Mouse (Mus musculus) forebrain, embryonic 11.5 days (tissue): Measurements from ENCODE around the gene Cadm4. TPM values are rescaled to one million over a fixed set of nuclear protein-coding genes. Genes with fewer than 3 reads are reported as not detected.

Experiments
- ATAC-seq: fragments of 200-750 bp; cut with Nextera tagmentation; replicated peaks from 2 replicates; pipeline ENCODE4 v1.8.0; 2017; ENCODE audit warnings: moderate TSS enrichment; ENCODE audit not compliant: low FRiP score
- DNase-seq: peaks from one replicate; pipeline ENCODE4 v3.0.0-alpha.2; 2017; ENCODE audit warnings: low spot score
- H3K27ac ChIP-seq: fragments of 300-500 bp; sonication (generic); 2 replicates; pipeline ENCODE4 v1.5.1; 2014; ENCODE audit warnings: low read depth, low read length
- H3K27me3 ChIP-seq: fragments of 300-500 bp; sonication (generic); 2 replicates; pipeline ENCODE4 v1.6.1; 2014; ENCODE audit warnings: mild to moderate bottlenecking, low read length, mixed read lengths; ENCODE audit not compliant: control insufficient read depth, insufficient read depth
- H3K36me3 ChIP-seq: fragments of 300-500 bp; sonication (generic); 2 replicates; pipeline ENCODE4 v1.6.1; 2014; ENCODE audit warnings: mild to moderate bottlenecking, low read length, moderate library complexity, mixed read lengths; ENCODE audit not compliant: control insufficient read depth, insufficient read depth
- H3K4me1 ChIP-seq: fragments of 300-500 bp; sonication (generic); replicated peaks from 2 replicates; pipeline ENCODE4 v1.6.1; 2014; ENCODE audit warnings: low read length, mixed read lengths; ENCODE audit not compliant: control insufficient read depth, insufficient read depth
- H3K4me2 ChIP-seq: fragments of 300-500 bp; sonication (generic); 2 replicates; pipeline ENCODE4 v1.6.1; 2014; ENCODE audit warnings: low read depth, mild to moderate bottlenecking, low read length, moderate library complexity, mixed read lengths; ENCODE audit not compliant: severe bottlenecking
- H3K4me3 ChIP-seq: fragments of 300-500 bp; sonication (generic); 2 replicates; pipeline ENCODE4 v1.5.1; 2014; ENCODE audit warnings: low read depth, low read length
- H3K9ac ChIP-seq: fragments of 300-500 bp; sonication (generic); 2 replicates; pipeline ENCODE4 v1.6.1; 2014; ENCODE audit warnings: low read length
- H3K9me3 ChIP-seq: fragments of 300-500 bp; sonication (generic); 2 replicates; pipeline ENCODE4 v1.6.1; 2016; ENCODE audit warnings: low read length, mixed read lengths; ENCODE audit not compliant: control insufficient read depth
- WGBS: fragments of 180-500 bp; shearing (Covaris S2); extraction: QIAGEN DNeasy Blood & Tissue Kit; methylation state at CpG from one replicate; pipeline ENCODE4 v1.1.7; 2014; 5-methylcytosine and 5-hydroxymethylcytosine counted together
- polyA plus RNA-seq: library from polyadenylated mRNA; unstranded; fragments of >200 nt; fragmentation: Nextera tagmentation; extraction: Ambion mirVana; gene quantifications from 2 replicates; pipeline ENCODE4 v1.2.1, GENCODE M21; 2014

The Cadm4 gene
- polyA plus RNA-seq, 1 experiment from 2014 or later, result 7.1 TPM

- Histone ChIP-seq H3K36me3 (no peaks in the 10 kb centered on the region), H3K27ac (no peak overlapping the region), H3K4me2 (no peak overlapping the region), H3K4me1 (peaks cover 13% of the 10 kb centered on the region), H3K27me3 (peaks cover 16% of the 10 kb centered on the region), H3K4me3 (no peak overlapping the region), H3K9ac (no peak overlapping the region), H3K9me3 (no peaks in the 10 kb centered on the region)
- ATAC-seq (no peak), DNase-seq (no peak)
- 25% methylated on average over 19 of the region's 19 CpGs for WGBS
Observed at GRCm38 (mm10) chr7:24534301-24534700, 52.5 kb downstream of the Cadm4 start.

- H3K27ac ChIP-seq, result no peak overlapping the region
- WGBS, result 81% methylated on average over 4 of the region's 4 CpGs
- no peaks in the 10 kb centered on the region for H3K36me3 ChIP-seq
- no peaks in the 10 kb centered on the region for H3K9me3 ChIP-seq
- ATAC-seq (no peak), DNase-seq (no peak)
- no peak overlapping the region for H3K4me3 ChIP-seq
- H3K4me2 ChIP-seq, result no peak overlapping the region
- H3K9ac ChIP-seq, result no peak overlapping the region
- H3K27me3 ChIP-seq, result peaks cover 16% of the 10 kb centered on the region
- H3K4me1 ChIP-seq, result peaks cover 7% of the 10 kb centered on the region
Observed at GRCm38 (mm10) chr7:24537081-24537480, 55.3 kb downstream of the Cadm4 start.

DNA sequence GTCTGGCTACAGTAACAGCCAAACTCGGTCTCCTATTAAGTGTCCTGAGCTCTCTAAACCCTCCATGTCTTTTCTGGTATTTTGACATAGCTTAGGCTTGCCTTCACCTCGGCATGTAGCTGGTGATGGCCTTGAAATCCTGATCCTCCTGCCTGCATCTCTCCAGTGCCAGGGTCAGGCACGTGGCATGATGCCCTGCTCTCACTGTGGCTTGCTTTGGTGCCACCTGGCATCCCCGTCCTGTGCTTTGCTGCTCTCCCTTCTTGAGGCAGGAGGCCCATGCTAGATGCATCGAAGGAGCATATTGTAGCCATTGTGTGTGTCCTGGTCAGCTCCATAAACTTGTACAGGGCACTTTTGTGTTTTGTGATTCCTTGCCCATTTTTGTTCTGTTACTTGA lies 55.8 kb downstream of the Cadm4 start:
- WGBS, result 84% methylated on average over 5 of the region's 5 CpGs
- ATAC-seq, result no peak

DNA sequence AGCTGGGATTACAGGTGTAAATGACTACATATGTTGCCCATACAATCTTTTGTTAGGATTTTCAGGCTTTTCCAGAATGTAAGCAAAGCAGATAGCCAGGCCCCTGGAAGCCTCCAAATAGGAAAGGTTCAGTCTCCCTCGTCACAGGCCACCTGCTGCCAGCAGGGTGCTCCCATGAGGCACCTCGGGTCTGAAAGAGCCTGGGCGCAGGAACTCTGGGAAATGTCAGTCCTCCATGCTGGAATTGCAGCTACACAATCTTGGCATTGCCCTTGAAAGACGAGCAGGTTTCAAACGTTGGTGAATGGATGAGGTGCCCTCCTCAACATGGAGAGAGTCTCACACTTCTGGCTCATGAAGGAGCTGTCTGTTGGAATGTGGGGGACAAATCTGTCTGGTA lies 56.3 kb downstream of the Cadm4 start:
- Histone ChIP-seq H3K36me3 (no peaks in the 10 kb centered on the region), H3K27ac (no peak overlapping the region), H3K4me1 (peaks cover 6% of the 10 kb centered on the region; the same call in 1 of the 2 replicates), H3K4me3 (no peak overlapping the region), H3K27me3 (peaks cover 14% of the 10 kb centered on the region), H3K9ac (no peak overlapping the region), H3K9me3 (no peaks in the 10 kb centered on the region), H3K4me2 (no peak overlapping the region)
- no peak for DNase-seq
- no peak for ATAC-seq
- WGBS, result 56% methylated on average over 5 of the region's 5 CpGs

More for the DNA sequence above, 55.8 kb downstream of the Cadm4 start:
- no peak overlapping the region for H3K4me3 ChIP-seq
- H3K9me3 ChIP-seq, result no peaks in the 10 kb centered on the region
- H3K27ac ChIP-seq, result no peak overlapping the region
- H3K27me3 ChIP-seq, result peaks cover 16% of the 10 kb centered on the region
- no peaks in the 10 kb centered on the region for H3K36me3 ChIP-seq
- no peak for DNase-seq
- H3K4me1 ChIP-seq, result peaks cover 6% of the 10 kb centered on the region; the same call in 1 of the 2 replicates
- H3K4me2 ChIP-seq, result no peak overlapping the region
- H3K9ac ChIP-seq, result no peak overlapping the region

DNA sequence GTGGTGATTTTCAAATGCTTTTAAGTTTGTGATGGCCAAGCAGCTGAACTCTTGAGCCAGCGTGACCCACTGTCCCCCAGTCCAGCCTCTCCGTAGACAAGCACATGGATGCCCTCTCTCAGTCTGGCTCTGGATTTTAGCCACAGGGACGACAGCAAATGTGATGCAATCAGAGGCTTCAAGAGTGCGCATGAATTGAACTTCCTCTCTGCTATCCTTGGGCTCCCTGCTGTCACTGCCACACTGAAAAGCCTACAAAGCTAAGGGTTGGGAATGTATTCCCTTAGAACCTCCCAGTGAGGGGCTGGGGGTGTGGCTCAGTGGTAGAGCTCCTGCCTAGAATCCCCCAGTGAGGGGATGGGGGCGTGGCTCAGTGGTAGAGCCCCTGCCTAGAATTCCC lies 56.9 kb downstream of the Cadm4 start:
- no peaks in the 10 kb centered on the region for H3K9me3 ChIP-seq
- no peak overlapping the region for H3K4me3 ChIP-seq
- WGBS, result 74% methylated on average over 5 of the region's 5 CpGs
- peaks cover 4% of the 10 kb centered on the region; the same call in 1 of the 2 replicates for H3K4me1 ChIP-seq
- DNase-seq (no peak), ATAC-seq (no peak)
- H3K27ac ChIP-seq, result no peak overlapping the region
- no peaks in the 10 kb centered on the region for H3K36me3 ChIP-seq
- H3K4me2 ChIP-seq, result no peak overlapping the region
- H3K9ac ChIP-seq, result no peak overlapping the region
- H3K27me3 ChIP-seq, result peaks cover 9% of the 10 kb centered on the region

DNA sequence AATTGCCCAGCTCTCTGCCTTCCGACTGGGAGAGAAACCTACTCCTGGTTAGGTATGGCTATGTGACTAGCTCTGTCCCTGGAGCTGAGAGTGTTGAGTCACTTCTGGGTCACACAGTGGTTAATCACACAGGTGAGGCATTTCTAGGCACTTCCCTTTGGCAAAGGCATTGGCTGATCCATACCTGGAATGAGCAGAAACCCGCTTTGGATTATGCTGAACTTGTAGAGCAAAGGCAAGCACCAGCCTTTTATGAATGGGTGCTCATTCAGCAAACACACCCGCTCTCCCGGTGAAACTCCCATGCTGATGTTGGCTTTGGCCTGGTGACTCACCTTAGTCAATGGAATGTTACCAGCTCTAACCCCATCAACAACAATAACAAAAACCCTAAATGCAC lies 57.9 kb downstream of the Cadm4 start:
- Histone ChIP-seq H3K9ac (no peak overlapping the region), H3K27ac (no peak overlapping the region), H3K27me3 (peaks cover 2% of the 10 kb centered on the region; the same call in 1 of the 2 replicates), H3K4me1 (no peaks in the 10 kb centered on the region), H3K4me3 (no peak overlapping the region), H3K4me2 (no peak overlapping the region), H3K36me3 (no peaks in the 10 kb centered on the region), H3K9me3 (no peaks in the 10 kb centered on the region)
- DNase-seq, result no peak
- no peak for ATAC-seq
- 95% methylated on average over 4 of the region's 4 CpGs for WGBS

DNA sequence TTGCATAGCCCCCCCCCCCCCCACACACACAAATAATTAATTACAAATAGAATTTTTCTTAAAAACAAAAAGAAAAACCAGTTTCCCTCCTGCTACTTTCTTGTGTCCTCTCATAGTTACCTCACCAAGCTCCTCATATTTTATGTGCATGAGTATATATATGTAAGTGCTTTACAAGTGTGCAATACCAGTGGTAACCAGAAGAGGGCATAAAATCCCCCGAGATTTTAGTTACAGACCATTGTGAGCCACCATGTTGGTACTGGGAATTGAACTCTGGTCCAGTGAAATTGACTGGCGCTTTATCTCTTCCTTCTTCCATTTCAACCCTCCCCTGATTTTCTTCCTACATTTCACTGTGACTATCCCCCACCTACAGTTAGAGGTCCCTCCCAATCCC lies 62.7 kb downstream of the Cadm4 start:
- Histone ChIP-seq H3K9me3 (no peaks in the 10 kb centered on the region), H3K4me3 (no peak overlapping the region), H3K36me3 (no peaks in the 10 kb centered on the region), H3K27ac (no peak overlapping the region), H3K9ac (no peak overlapping the region), H3K4me2 (no peak overlapping the region), H3K4me1 (peaks cover 7% of the 10 kb centered on the region), H3K27me3 (no peaks in the 10 kb centered on the region)
- ATAC-seq (no peak), DNase-seq (no peak)
- WGBS, result 82% methylated on average over 2 of the region's 2 CpGs

- peak within 1 kb of the TSS; percentile 57; the same call in 1 of the 2 replicates for H3K27ac ChIP-seq
- no peaks in the 10 kb centered on the region; the same call in 1 of the 2 replicates for H3K36me3 ChIP-seq
- peaks cover 7% of the 10 kb centered on the region for H3K4me1 ChIP-seq
- H3K9ac ChIP-seq, result peak within 1 kb of the TSS; percentile 80
- ATAC-seq (no peak), DNase-seq (no peak)
- 32% methylated on average over 13 of the region's 13 CpGs for WGBS
- H3K4me2 ChIP-seq, result peak within 1 kb of the TSS; percentile 70
- no peaks in the 10 kb centered on the region for H3K27me3 ChIP-seq
- H3K9me3 ChIP-seq, result no peaks in the 10 kb centered on the region
- peak within 1 kb of the TSS; percentile 82 for H3K4me3 ChIP-seq
Observed at GRCm38 (mm10) chr7:24546068-24546614, 64.3 kb downstream of the Cadm4 start, which contains the start of the genes Pinlyp and Xrcc1. Pinlyp (minus strand) TSS chr7:24546118. Xrcc1 (plus strand) TSS chr7:24546289.
